Mouse (Mus musculus) heart, postnatal 0 days (tissue): Measurements from ENCODE around the gene Abhd16a.

ENCODE experiments used
- CTCF ChIP-seq: IDR thresholded peaks from 2 replicates; pipeline ENCODE4 v1.5.1; 2016; ENCODE audit warnings: antibody characterized with exemption, control low read depth, low read depth
- EP300 ChIP-seq: IDR thresholded peaks from 2 replicates; pipeline ENCODE4 v1.6.1; 2016; ENCODE audit warnings: antibody characterized with exemption, low read depth

DNA sequence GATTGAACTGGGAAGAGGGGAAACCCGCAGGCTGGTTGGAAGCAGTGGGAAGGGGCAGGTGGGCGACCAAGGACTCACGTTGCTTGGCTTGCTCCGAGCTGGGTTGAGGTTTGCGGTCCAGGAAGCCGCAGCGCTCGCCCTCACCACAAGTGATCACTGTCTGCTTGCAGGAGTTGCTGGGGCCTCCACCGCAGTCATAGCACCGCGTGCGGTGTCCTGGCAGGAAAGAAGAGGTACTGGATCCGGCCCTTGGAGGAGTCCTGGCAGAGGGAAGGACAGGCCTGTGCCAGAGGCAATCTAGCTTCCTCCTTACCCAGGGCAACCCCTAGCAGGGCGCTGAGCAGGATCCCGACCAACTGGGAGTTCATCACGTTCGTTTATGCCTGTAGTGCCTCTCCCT is 15.0 kb upstream of the Abhd16a start:
- no peak for TF ChIP-seq CTCF
- no peak for TF ChIP-seq EP300
